Mouse (Mus musculus): ENCODE results near the gene Tifa. TPM values are rescaled to one million over a fixed set of nuclear protein-coding genes. Genes with fewer than 3 reads are reported as not detected.

The Tifa gene
- polyA plus RNA-seq (2015; fragmentation: Nextera tagmentation; extraction: Ambion mirVana) = 3.8 and 5.2 TPM in 2 replicates

DNA sequence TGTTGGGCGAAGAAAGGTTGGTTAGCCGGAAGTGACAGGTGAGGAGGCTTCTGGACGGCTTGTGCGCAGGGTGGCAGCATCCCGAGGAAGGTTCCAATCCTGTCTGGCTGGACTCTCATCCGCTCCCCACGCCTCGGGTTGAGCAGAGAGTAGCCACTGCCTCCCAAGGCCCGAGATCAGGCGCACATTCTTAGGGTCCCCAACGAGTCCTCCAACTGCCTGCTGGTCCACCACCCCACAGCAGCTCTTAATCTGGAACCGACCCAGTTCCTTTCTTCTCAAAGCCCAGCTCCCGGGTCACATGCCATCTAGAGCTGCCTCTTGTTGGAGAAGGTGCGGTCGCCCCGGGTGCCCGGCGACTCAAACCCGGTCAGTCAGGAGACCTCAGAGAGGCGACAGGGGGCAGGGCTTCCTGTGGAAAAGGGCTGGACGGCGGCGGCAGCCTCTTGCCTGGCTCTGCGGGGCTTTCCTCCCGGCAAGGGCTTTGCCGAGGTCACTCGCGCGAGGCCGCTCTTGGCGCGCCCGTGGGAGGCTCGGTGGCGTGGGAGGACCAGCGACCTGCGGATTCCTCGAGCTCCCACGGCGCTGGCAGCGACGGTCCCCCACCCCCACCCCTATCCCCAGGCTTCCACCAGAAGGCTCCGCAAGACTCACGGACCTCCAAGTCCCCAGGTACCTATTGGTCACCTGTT lies at the start of gene Tifa:
Tifa (plus strand) TSS at position 306 of the 692 bp plus-strand sequence.
- Histone ChIP-seq H3K27ac (peak within 1 kb of the TSS; percentile 62), H3K4me2 (peak within 1 kb of the TSS; percentile 97)

DNA sequence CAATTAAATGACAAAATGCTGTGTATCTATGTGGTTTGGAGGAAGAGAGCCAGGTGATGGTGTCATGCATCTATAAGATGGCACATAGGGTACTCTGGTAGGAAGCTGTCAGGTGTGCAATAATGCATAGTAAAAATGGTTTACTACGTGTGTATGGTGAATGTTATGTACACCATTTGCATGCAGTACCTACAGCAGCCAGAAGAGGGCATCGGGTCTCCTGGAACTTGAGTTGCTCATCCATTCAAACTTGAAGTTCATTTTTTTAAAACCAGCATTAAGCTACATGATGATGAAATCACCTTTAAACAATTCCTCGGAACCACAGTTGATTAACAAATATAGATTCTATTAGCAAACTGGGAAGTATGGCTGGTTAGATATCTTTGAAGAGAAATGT lies 48.1 kb upstream of the Tifa start:
- Histone ChIP-seq H3K4me3 (replicated peaks) (no peak overlapping the region), H3K4me2 (no peak overlapping the region), H3K4me1 (peaks cover 7% of the 10 kb centered on the region; the same call in 1 of the 2 replicates), H3K9me3 (replicated peaks) (no peaks in the 10 kb centered on the region), H3K36me3 (no peaks in the 10 kb centered on the region), H3K9ac (no peak overlapping the region), H3K27ac (no peak overlapping the region), H3K27me3 (peaks cover 20% of the 10 kb centered on the region)
- 98% methylated on average over 3 of the region's 3 CpGs for WGBS
- no peak for ATAC-seq (replicated peaks; ENCODE audit: low FRiP score)

More for the DNA sequence above, at the start of gene Tifa:
- 1% methylated on average over 44 of the region's 44 CpGs for WGBS
- peaks cover 29% of the 10 kb centered on the region for H3K27me3 ChIP-seq
- ATAC-seq (replicated peaks; ENCODE audit: low FRiP score) = peak; percentile 74
- H3K4me1 ChIP-seq = peaks cover 21% of the 10 kb centered on the region
- H3K9me3 ChIP-seq (replicated peaks) = no peaks in the 10 kb centered on the region
- H3K9ac ChIP-seq = peak within 1 kb of the TSS; percentile 52
- H3K36me3 ChIP-seq = no peaks in the 10 kb centered on the region
- H3K4me3 ChIP-seq (replicated peaks) = peak within 1 kb of the TSS; percentile 65

DNA sequence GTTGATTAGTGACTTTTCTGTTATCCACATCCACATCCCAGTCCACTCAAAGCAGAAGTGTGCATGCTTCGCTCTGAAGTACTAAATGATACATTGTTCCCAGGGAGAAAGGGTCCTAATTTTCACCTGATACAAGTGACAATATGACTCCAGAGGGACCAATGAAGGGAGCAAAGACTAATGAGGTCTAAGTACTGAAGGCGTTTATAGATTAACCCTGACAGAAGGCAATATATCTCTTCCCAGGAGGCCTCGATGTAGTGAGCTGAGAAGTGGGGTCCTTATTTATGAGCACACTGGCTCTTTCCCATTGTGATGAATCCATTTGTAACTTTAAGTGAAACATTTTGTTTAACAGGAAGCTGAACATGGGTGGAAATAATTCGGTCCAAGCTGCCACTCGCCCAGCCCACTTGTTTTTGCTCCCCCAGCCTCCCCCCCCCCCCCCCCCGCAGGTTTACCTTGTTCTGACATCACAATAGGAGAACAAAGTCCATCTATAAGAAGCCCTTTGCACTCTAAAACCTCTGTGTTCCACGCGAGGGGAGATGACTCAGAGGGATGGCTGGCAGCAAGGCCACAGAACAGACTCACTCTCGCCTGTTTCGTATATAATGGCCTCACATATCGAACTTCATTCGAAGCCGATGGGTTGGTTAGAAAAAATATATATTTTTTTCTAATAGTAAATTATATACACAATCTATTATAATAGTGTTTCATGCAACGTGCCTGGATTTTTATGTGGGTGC lies 45.8 kb upstream of the Tifa start:
- peaks cover 42% of the 10 kb centered on the region for H3K27me3 ChIP-seq

DNA sequence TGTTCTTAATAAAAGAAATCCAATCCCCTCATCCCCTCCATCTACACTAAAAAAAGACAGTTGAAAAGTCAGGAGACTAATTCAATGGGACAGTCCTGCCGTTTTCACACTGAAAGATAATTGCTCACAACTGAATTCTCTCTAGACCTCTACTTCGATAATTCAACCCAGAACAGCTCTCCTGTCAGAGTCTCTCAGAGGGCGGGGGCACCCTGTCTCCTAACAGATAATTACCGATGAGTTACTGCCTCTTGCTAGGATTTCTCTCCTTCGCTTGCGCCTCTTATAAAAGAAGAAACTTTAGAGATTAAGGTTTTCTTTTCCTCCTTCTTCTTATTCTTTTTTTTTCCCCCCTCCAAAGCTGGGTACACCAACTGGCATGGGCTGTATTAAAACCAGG lies 44.1 kb upstream of the Tifa start:
- Histone ChIP-seq H3K9ac (no peak overlapping the region), H3K27ac (no peak overlapping the region), H3K27me3 (peaks cover 57% of the 10 kb centered on the region), H3K4me2 (no peak overlapping the region), H3K9me3 (replicated peaks) (no peaks in the 10 kb centered on the region), H3K36me3 (no peaks in the 10 kb centered on the region), H3K4me1 (peaks cover 10% of the 10 kb centered on the region; the same call in 1 of the 2 replicates), H3K4me3 (replicated peaks) (no peak overlapping the region)
- 7% methylated on average over 6 of the region's 6 CpGs for WGBS
- ATAC-seq (replicated peaks; ENCODE audit: low FRiP score) = no peak

More for the DNA sequence above, 45.8 kb upstream of the Tifa start:
- Histone ChIP-seq H3K4me1 (peaks cover 7% of the 10 kb centered on the region; the same call in 1 of the 2 replicates), H3K9ac (no peak overlapping the region), H3K4me3 (replicated peaks) (no peak overlapping the region), H3K36me3 (no peaks in the 10 kb centered on the region), H3K9me3 (replicated peaks) (no peaks in the 10 kb centered on the region), H3K27ac (no peak overlapping the region), H3K4me2 (no peak overlapping the region)
- no peak for ATAC-seq (replicated peaks; ENCODE audit: low FRiP score)
- WGBS = 67% methylated on average over 14 of the region's 14 CpGs

DNA sequence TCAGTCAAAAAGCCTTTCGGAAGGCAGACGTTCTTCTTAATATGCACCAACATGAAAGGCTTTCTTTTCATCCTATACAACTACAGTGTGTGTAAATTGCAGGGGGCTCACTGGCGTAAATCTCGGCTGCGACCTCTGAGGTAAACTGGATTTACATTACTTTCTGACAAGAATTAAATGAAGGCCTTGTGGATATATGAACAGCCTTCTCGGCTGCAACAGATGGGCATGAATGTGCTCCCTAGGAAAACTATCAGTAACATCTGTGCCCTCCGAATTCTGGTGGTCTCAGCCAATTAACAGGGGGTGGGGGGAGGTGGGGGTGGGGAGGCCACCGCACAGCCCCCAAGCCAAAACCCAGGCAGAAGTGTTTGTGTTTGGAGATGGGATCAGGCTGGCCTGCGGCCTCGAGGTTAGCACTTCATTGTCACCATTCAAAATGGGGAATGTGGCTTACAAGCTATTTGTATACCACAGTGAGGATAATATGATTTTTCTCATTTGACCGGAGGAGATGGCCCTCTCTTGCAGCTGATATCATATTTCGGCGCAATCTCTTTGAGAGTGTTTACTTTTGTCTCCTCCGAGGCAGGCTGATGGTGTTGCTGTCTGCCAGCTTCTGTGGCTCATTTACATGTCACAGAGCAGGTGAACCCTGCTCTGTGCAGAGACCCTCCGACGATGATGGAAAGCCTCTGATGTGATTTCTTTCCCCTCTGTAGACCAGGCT lies 43.5 kb upstream of the Tifa start:
- peaks cover 10% of the 10 kb centered on the region; the same call in 1 of the 2 replicates for H3K4me1 ChIP-seq
- 15% methylated on average over 16 of the region's 16 CpGs for WGBS

DNA sequence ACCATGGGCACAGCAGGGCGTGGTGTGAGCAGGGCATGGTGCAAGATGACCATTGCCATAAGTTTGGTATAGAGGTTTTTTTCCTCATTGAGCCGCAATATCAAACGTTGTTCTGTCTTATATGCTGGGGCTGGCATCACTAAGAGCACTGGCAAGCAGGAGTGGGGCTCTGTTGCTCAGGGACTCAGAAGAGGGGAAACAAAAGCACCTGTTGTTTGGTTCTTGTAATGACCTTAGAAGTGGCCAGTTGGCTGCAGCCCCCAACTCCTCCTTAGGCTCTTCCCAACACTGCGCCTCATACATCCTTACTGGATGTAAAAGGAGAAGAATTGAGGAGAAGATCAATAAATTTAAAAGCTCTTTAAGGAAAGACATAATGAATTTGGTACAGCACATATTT lies 41.0 kb upstream of the Tifa start:
- Histone ChIP-seq H3K4me2 (no peak overlapping the region), H3K4me3 (replicated peaks) (no peak overlapping the region), H3K4me1 (peaks cover 10% of the 10 kb centered on the region; the same call in 1 of the 2 replicates), H3K9ac (no peak overlapping the region), H3K27ac (no peak overlapping the region), H3K9me3 (replicated peaks) (no peaks in the 10 kb centered on the region), H3K27me3 (peaks cover 73% of the 10 kb centered on the region), H3K36me3 (no peaks in the 10 kb centered on the region)
- ATAC-seq (replicated peaks; ENCODE audit: low FRiP score) = no peak
- WGBS = 62% methylated on average over 4 of the region's 4 CpGs

More for the DNA sequence above, 43.5 kb upstream of the Tifa start:
- Histone ChIP-seq H3K4me3 (replicated peaks) (no peak overlapping the region), H3K9ac (no peak overlapping the region), H3K27ac (no peak overlapping the region), H3K9me3 (replicated peaks) (no peaks in the 10 kb centered on the region), H3K27me3 (peaks cover 62% of the 10 kb centered on the region), H3K4me2 (no peak overlapping the region), H3K36me3 (no peaks in the 10 kb centered on the region)
- ATAC-seq (replicated peaks; ENCODE audit: low FRiP score) = no peak

DNA sequence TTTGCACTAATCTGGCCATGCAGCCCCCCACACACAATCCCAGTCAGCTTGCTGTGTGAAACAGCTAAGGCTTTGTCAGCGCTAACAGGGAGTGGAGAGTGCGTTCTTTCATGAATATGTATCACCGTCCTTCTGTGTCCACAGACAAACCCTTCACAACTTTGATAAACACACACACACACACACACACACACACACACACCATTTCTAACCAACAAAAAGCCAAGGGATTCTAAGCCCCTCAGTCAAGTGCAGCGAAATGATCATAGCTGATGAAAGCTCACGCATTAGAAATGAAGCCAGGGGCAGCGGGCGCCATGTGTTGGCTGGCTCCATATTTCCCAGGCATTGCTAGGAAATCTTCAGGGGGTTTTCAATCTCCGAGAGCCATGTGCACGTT lies 40.3 kb upstream of the Tifa start:
- Histone ChIP-seq H3K4me2 (no peak overlapping the region), H3K27me3 (peaks cover 79% of the 10 kb centered on the region)

DNA sequence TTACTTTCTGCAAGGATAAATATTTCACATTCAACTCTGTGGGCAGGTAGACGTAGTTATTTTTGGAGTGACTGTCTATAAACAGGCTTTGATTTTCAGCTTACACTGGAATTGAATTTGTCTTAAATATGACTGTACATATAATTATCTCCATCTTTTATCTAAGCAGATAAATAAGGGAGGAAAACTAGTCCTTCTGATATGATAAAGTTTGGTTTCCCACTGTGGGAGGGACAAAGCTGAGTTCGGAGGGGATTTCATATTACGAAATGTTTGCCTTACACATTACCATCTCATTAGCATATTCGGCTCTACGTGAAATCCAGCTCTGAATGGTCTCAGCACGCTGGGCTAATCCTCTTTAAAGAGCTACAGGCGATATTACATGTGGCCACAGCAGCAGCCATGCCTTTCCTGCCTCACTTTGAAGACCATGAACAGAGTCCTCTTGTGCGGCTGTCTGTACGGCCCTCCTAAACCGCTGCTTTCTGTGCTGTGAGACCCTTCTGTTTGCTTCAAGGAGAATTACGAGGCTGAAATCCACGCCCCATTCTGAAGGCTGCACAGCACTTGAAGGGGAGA lies 39.5 kb upstream of the Tifa start:
- no peaks in the 10 kb centered on the region for H3K36me3 ChIP-seq
- no peaks in the 10 kb centered on the region for H3K9me3 ChIP-seq (replicated peaks)
- H3K27me3 ChIP-seq = peaks cover 78% of the 10 kb centered on the region
- no peak for ATAC-seq (replicated peaks; ENCODE audit: low FRiP score)
- no peak overlapping the region for H3K27ac ChIP-seq
- no peak overlapping the region for H3K4me3 ChIP-seq (replicated peaks)
- no peak overlapping the region for H3K9ac ChIP-seq
- WGBS = 12% methylated on average over 12 of the region's 12 CpGs
- peak overlapping the region; percentile 37 for H3K4me2 ChIP-seq
- peaks cover 10% of the 10 kb centered on the region; the same call in 1 of the 2 replicates for H3K4me1 ChIP-seq

More for the DNA sequence above, 40.3 kb upstream of the Tifa start:
- H3K9ac ChIP-seq = no peak overlapping the region
- H3K27ac ChIP-seq = no peak overlapping the region
- 26% methylated on average over 9 of the region's 9 CpGs for WGBS
- no peaks in the 10 kb centered on the region for H3K9me3 ChIP-seq (replicated peaks)
- no peak overlapping the region for H3K4me3 ChIP-seq (replicated peaks)
- peaks cover 10% of the 10 kb centered on the region; the same call in 1 of the 2 replicates for H3K4me1 ChIP-seq
- H3K36me3 ChIP-seq = no peaks in the 10 kb centered on the region
- no peak for ATAC-seq (replicated peaks; ENCODE audit: low FRiP score)

DNA sequence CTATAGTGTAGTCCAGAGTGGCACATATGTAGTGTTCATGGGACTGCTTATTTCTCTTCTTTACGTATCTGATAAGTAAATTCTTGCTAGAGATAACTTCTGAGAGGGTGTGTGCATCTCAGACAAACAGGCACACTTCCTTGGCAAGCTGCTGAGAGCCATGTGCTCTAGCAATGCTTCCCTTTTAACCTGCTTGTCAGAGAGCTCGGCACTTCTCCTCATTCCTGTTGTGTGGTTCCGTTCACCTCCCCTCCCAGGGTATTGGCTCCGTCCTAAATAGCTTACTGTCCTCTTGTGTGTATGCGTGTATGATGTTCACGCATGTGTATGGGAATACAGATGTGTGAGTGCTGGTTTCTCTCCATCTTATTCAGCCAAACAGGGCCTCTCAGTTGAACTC lies 33.1 kb upstream of the Tifa start:
- Histone ChIP-seq H3K27me3 (peaks cover 75% of the 10 kb centered on the region), H3K9me3 (replicated peaks) (no peaks in the 10 kb centered on the region), H3K27ac (no peak overlapping the region), H3K9ac (no peak overlapping the region), H3K4me1 (no peaks in the 10 kb centered on the region), H3K4me2 (no peak overlapping the region), H3K4me3 (replicated peaks) (no peak overlapping the region), H3K36me3 (no peaks in the 10 kb centered on the region)
- 87% methylated on average over 6 of the region's 6 CpGs for WGBS
- ATAC-seq (replicated peaks; ENCODE audit: low FRiP score) = no peak

DNA sequence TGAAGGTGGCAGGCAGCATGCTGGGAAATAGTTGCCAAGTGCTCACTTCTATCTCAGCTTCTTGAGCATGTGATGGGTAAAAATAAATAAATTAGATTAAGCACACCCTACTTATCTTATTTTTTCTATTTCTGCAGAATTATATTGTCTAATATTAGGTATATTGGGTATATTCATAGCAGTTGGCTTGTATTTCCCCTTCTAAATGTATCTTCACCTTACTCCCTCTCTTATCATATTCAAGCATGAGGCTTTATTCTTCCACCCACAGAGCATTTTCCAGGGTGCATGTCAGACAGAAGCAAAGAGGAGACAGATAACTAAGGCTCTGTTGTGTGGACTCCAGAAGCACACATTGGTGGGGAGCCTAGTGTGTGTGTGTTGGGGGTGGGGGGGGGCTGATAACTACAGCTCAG lies 31.7 kb upstream of the Tifa start:
- no peak overlapping the region for H3K9ac ChIP-seq
- peaks cover 80% of the 10 kb centered on the region for H3K27me3 ChIP-seq
- no peak overlapping the region for H3K4me2 ChIP-seq
- no peak overlapping the region for H3K4me3 ChIP-seq (replicated peaks)
- no peaks in the 10 kb centered on the region for H3K4me1 ChIP-seq
- H3K27ac ChIP-seq = no peak overlapping the region
- ATAC-seq (replicated peaks; ENCODE audit: low FRiP score) = no peak
- no peaks in the 10 kb centered on the region for H3K9me3 ChIP-seq (replicated peaks)
- H3K36me3 ChIP-seq = no peaks in the 10 kb centered on the region

DNA sequence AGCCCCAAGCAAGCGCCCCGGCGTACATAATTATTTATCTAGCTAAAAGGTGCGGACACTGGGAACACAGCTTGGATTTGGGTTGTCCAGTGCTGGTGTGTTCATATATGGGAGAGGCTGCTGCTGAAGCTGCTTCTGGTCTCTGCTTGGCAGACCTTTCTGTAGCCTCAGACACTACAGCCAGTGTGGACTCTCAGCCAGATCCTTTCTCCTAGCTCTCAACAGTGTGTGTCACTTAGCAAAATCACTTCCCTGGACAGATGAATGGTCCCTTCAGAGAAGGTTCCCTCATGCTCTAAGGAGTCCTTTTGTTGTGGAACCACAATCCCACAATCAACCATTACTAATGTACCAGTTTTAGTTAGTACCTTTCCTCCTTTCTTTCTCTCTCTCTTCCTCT lies 30.8 kb upstream of the Tifa start:
- Histone ChIP-seq H3K9me3 (replicated peaks) (no peaks in the 10 kb centered on the region), H3K27me3 (peaks cover 74% of the 10 kb centered on the region), H3K36me3 (no peaks in the 10 kb centered on the region), H3K9ac (no peak overlapping the region), H3K27ac (no peak overlapping the region), H3K4me2 (no peak overlapping the region), H3K4me1 (no peaks in the 10 kb centered on the region), H3K4me3 (replicated peaks) (no peak overlapping the region)
- WGBS = 60% methylated on average over 4 of the region's 4 CpGs
- no peak for ATAC-seq (replicated peaks; ENCODE audit: low FRiP score)

Measured in kidney, embryonic 15.5 days (tissue).